Mouse (Mus musculus): ENCODE measurements around the gene Gm4871. TPM values are rescaled to one million over a fixed set of nuclear protein-coding genes. Genes with fewer than 3 reads are reported as not detected.
"Not testable (repeated sequence)": the region's sequence is repeated elsewhere in the genome, so short reads cannot be mapped to it uniquely, and the experiment has no call there.

Gene Gm4871
- not detected for total RNA-seq (2021)
- long read RNA-seq = 0 reads

DNA sequence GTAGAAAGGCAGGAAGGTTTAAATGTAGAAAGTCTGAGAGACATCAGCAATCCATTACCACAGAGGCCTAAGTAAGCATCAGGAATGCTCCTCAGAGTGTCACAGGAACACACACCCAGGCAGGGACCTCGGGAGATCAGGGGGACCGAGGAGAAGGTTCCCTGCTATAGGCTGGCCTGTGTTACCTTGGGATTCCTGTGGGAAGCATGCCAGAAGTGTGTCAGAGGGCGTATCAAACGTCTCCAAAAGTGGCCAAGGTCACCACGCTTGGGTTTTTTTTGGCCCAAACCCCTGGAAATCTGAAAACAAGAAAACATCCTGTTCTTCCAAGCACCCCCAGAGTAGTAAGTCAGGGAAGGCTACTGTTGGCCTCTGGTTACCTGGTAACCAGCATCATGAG is at the start of gene Gm4871:
Gene Gm4871 (minus strand): TSS at position 364 of the 400 bp plus-strand sequence.
- DNase-seq (ENCODE audit: low spot score in 2 of 2) = not testable (repeated sequence)

DNA sequence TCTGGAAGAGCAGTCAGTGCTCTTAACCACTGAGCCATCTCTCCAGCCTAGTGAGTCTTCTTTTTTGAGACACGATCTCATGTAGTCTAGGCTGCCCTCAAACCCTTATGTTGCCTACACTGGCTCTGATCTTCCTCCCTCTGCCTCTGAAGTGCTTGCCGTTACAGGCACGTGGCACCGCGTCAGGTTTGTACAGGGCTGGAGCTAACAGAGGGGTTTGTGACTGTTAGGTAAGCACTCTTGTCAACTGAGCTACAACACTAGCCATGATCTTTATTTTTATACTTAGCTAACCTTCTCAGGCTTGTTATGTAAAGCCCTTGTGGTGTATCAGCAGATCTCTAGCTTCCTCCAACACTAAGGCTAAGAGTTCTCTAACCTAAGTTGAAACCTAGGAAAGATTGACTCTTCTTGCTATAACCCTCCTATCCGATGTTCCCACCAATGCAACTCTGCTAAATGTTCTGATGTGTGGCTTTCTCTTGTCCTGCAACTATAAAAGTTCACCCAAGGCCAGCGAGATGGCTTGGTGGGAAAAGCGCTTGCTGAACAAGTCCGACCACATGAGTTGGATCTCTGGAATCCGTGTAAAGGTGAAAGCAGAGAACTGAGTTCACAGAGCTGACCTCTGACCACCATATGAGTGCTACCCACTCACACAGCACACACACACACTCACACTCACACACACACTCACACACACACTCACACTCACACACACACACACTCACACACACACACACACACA is 49.5 kb upstream of the Gm4871 start:
- DNase-seq (ENCODE audit: low spot score in 2 of 2) = no peak

DNA sequence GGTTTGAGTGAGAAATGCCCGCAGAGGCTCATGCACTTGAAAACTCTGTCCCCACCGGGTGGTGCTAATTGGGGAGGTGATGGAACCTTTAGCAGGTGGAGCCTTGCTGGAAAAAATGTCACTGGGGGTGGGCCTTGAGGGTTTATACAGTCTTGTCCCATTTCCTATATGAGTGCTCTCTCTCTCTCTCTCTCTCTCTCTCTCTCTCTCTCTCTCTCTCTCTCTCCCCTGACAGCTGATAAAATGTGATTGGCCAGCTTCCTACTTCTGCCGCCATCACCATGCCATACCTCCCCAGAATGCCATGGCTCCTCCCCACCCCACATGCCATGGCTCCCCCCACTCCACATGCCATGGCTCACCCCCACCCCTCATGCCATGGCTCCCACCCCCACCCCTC is 42.5 kb upstream of the Gm4871 start:
- DNase-seq (ENCODE audit: low spot score in 2 of 2) = no peak

DNA sequence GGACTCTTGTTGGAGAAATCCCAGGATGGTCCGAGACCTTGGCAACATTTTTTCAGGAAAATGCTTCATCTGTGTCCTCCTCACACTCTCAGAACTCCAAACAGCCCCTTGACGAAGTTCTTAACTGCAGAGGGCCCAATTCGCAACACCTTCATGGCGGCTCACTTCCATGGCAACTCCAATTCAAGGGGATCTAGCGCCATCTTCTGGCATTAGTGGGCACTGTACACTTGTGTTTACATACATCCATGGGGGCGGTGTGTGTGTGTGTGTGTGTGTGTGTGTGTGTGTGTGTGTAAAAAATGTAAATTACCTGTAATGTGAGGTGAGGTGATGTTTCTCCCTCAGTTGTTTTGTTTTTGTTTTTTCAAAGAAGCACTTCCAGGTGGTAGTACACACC is 38.8 kb upstream of the Gm4871 start:
- DNase-seq (ENCODE audit: low spot score in 2 of 2) = no peak

DNA sequence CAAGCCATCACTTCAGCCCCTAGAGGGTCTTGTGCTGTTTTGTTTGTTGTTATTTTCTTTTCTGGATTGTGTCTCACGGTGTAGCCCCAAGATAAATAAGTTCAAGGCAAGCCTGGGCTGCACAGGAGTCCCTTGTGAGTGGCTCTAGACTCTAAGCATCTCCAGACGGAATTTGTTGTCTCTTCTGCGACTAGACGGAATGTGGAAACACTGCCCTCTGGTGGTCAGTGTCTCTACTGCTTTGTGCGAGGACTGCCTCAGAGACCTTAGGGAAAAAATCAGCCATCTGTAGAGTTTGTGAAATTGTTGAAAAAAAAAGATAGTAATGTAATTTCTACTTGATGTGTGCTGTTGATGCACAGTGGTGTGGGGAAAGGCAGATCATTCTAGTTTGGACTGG is 37.2 kb upstream of the Gm4871 start:
- DNase-seq (ENCODE audit: low spot score in 2 of 2) = peak; percentile 55 to 87

DNA sequence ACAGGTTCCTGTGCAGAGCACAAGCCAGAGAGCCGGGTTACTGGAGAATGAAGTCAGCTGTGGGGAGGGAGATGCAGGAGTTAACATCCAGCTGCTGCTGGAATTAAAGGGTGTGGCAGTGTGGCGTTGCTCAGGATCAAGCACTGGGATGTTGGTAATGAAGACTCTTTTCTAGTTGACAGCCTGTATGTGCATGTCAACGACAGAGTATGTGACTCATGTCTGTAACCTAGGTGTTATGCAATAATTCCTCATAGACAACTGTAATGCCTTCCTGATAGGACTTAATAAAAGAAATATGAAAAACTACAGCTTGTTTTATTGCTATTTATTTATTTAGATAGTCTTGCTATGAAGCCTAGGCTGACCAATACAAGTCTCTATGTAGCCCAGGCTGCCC is 36.3 kb upstream of the Gm4871 start:
- DNase-seq (ENCODE audit: low spot score in 2 of 2) = no peak

DNA sequence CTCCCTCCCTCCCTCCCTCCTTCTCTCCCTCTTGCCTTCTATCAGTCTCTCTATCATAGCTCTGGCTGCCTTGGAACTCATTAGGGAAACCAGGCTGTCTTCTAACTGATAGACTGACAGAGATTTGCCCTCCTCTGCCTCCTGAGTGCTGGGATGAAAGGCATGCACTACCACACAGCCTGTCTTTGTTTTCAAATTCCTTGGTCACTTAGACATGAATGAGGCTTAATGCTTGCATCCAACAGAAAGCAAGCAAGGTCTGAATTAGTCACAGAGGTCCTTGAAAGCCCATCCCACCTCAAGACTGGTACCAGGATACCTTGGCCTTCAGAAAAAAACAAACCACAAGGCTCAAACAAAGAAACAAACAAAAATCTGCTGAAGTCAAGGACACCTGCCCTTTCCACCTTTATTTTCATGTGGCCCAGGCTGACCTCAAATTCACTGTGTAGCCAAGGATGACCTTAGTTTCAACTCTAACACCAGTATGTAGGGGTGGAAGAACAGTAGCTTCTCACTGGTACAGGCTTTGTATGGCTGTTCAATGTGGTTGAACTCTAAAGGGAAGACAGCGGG is 32.3 kb upstream of the Gm4871 start:
- no peak for DNase-seq (ENCODE audit: low spot score in 2 of 2)

DNA sequence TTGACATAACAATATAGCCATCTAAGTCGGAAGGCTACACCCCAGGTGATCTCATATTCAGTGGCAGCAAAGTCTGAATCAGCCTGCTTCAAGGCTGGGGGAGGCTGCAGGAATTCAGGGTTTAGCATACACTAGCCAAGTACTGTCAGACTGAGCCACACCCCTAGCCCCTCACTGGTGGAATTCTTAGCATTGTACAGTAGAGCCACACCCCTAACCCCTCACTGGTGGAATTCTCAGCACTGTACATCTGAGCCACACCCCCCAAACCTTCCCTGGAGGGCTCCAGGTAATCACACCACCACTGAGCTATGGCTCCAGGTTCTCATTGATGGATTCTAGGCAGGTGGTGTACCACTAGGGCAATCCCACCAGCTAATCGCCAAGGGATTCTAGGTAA is 27.0 kb upstream of the Gm4871 start:
- DNase-seq (ENCODE audit: low spot score in 2 of 2) = no peak

DNA sequence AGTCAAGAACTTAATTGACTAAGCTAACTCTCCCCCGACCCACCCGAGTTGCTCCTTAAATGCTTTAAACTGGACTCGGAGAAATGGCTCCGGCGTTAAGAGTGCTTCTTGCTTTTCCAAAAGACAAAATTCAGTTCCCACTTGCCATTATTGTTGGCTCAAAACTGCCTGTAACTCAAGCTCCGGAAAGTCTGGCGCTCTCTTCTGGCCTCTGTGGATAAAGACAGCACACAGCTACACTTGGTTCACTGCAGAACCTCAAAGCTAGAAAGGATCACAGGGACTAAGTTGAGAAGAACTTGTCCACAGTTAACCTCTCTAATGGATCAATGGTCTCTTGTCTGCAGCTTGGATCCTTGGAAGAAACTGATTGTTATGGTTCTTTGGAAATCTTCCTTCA is 26.2 kb upstream of the Gm4871 start:
- no peak for DNase-seq (ENCODE audit: low spot score in 2 of 2)

DNA sequence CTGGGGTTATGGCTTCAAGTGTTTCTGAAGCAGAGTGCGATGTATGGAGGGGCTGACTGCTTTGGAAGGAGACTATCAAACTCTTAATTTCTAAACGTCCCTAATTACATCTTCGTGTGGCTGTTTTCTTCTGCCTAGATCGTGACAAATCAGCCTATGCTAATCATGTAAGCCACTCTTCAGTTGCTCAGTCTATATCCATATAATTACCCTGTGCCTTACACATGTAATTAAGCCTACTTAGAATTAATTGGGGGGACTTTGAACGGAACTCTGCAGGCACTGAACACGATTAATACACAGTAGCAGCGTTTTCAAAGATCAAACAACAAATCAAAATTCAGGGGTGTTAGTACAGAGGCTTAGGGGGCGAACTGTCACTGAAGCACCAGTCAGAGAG is 25.4 kb upstream of the Gm4871 start:
- DNase-seq (ENCODE audit: low spot score in 2 of 2) = no peak

DNA sequence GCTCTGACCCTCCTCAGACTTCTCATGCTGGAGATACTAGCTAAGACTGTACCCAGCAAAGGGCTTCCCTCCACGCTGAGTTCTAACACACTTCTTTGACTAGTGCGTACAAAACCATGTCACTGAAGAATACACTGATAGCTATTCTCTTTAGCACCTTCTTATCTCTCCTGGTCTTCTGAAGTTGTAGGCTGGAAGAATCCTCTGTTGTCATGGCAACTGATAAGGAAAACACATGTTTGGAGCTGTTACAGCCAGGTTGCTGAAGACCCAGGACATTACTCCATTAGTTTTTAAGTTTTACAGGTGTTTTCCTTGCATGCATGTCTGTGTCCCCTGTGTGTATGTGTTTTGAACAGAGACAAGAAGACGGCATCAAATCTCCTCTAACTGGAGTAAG is 21.6 kb upstream of the Gm4871 start:
- DNase-seq (ENCODE audit: low spot score in 2 of 2) = not testable (repeated sequence)

DNA sequence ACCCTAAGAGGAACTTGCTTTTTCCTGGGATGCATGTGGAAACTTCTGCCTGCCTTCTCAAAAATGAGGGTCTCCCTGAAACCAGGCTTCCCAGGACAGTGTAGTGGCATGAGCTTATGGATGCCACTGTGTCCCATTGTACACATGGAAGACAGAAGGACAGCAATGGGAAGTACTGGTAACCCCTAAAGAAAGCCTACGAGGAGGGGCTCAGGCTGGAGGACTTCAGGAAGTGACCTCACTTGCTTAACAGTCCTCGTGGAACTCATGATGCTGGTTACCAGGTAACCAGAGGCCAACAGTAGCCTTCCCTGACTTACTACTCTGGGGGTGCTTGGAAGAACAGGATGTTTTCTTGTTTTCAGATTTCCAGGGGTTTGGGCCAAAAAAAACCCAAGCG is 10.1 kb upstream of the Gm4871 start, which contains the start of gene 1700018F24Rik:
Gene 1700018F24Rik (plus strand): TSS at position 301 of the 400 bp plus-strand sequence.
- not testable (repeated sequence) for DNase-seq (ENCODE audit: low spot score in 2 of 2)

DNA sequence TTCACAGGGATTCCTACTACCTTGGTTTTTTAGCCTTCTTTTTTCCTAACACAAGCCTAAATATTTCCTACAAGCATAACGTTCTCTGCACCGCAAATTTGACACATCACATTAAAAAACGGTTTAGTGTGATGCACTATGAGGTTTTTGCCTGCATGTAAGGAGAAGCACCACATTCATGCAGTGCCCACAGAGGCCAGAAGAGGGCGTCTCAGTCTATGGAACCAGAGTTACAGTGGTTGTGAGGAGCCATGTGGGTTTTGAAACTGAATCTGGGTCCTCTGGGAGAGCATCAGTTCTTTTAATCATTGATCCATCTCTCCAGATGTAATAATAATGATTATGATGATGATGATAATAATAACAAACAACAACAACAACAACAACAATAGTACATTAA is 9.1 kb upstream of the Gm4871 start:
- DNase-seq (ENCODE audit: low spot score in 2 of 2) = no peak

DNA sequence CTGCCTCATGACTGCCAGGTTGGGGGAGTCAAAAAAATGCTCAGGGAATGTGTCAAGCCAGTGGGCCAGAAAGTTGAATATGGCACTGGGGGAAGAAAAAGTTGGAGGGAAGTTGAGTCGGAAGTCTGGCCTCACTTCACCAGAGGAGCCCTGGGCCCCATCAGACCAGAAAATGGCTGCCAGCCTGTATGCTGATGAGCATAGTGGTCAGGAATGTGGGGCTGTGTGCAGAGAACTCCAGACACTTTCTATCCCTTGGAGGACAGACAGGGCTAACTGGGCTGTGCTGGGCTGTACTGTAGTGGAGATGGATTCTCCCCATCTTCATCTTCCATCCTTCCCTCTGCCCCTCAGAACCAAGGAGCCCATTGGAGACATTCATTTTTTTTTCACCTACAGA is 2.1 kb downstream of the Gm4871 start:
- DNase-seq (ENCODE audit: low spot score in 2 of 2) = not testable (repeated sequence)

DNA sequence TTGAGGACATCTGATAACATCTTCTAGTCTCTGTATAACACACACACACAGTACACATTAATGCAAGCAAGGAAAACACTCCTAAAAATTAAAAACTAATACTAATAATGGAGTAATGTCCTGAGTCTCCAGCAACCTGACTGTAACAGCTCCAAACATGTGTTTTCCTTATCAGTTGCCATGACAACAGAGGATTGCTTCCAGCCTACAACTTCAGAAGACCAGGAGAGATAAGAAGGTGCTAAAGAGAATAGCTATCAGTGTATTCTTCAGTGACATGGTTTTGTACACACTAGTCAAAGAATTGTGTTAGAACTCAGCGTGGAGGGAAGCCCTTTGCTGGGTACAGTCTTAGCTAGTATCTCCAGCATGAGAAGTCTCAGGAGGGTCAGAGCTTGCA is 11.8 kb downstream of the Gm4871 start:
- not testable (repeated sequence) for DNase-seq (ENCODE audit: low spot score in 2 of 2)

DNA sequence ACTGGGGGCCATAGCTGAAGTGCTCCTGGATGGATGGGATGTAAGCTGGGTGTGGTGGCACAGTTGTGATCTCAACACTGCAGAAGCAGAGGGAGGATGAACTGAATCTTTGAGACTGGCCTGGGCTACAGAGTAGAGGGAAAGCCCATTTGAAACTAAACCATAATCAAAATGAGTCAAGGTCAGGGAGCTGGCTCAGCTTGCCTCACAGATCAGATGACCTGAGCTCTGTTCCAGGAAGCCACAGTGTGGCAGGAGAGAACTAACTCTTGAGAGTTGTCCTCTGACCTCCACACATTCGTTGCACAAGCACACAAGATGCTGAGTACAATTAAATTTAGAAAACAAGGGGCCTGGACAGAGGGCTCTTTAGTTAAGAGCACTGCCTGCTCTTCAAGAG is 12.3 kb downstream of the Gm4871 start:
- not testable (repeated sequence) for DNase-seq (ENCODE audit: low spot score in 2 of 2)

DNA sequence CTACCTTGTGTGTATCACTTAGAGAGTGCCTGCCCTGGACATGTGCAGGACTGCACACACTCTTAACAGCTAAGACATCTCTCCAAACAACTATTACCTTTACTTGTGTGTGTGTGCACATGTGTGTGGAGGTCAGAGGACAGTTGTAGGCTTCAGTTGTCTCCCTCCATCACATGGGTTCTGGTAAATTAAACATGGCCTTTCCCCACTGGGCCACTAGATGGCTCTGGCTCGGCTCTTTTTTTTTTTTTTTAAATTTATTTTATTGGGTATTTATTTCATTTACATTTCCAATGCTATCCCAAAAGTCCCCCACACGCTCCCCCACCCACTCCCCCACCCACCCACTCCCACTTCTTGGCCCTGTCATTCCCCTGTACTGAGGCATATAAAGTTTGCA is 15.8 kb downstream of the Gm4871 start:
- not testable (repeated sequence) for DNase-seq (ENCODE audit: low spot score in 2 of 2)

DNA sequence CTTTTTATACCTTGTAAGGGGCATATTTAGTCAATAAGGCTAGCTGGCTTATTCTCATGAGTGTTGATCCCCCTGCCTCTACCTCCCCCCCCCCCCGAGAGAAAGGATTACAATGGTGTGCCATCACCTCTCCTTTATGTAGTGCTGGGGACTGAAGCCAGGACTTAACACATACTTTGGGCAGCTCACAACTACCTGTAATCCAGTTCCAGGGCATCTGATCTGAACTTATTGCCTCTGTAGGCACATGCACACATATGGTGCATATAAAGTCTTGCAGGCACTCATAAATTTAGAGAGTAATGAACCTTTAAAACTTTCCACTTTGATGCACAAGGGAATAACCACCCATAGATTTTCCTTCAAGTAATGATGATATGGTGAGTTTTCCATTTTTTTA is 18.3 kb downstream of the Gm4871 start:
- DNase-seq (ENCODE audit: low spot score in 2 of 2) = no peak

DNA sequence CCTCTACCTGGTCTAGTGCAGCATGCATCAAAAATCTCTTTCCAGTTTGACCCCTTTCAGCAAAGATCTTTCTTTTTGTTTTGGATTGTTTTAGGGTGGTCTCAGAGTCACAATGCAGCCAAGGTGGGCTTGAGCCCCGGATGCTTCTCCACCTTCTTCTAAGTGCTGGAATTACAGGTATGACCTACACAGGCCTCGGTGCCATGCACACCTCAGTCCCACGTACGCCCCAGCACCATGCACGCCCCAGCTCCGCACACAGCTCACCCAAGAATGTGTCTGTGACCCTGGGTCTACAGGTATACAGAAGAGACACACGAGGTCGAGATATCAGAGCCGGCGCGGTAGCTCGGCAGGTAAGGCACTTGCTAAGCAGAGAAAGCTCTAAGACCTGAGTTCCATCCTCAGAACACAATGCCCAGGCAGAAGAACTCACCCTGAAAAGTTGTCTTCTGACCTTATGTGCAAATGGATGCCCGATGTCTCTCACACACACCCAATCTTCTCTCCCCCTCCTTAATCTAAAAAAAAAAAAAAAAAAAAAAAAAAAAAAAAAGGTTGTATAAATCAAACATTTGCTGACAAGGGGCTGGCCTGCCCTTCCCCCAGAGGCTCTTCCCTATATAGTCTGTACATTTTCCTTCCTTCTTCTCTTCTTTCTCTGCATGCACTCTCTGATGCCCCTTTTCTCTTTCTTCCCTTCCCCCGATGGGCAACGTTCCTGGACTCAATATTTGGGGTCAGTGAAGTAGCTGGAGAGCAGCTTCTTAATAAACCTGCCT is 23.5 kb downstream of the Gm4871 start:
- DNase-seq (ENCODE audit: low spot score in 2 of 2) = no peak

DNA sequence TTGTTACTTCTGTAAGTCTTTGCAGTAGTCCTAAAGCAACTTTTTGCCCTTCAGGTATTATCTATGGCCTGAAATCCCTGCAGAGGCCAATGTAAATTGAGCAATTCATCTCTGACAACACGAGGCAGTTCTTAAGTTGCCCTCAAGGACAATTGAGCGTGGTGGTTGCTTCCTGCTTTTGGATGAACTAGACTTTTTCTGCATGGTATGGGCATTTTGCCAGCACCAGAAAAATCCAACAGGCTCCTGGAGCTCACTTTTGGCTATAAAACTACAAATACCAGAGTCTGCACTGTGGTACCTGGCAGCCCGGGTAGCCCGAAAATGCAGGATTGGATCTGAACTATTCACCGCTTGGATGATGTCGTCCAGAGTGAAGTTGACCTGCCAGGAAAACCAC is 27.0 kb downstream of the Gm4871 start:
- DNase-seq (ENCODE audit: low spot score in 2 of 2) = no peak

DNA sequence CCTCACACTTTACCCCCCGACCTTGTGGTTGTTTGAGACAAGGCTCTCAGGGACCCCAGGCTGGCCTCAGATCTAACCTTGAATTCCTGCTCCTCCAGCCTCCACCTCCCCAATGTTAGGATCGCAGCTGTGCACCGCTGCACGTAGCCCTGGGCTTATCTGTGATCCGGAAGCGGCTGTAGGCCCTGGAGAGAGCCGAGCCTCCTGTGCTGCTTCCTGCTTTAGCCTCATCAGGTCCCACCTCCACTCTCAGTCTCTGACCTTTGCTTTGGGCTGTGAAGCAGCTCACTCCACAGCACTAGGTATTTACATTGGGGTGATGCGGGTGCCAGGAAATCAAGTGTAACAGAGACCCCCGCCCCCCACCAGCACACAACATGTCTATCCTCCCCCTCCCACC is 28.1 kb downstream of the Gm4871 start:
- DNase-seq (ENCODE audit: low spot score in 2 of 2) = no peak

DNA sequence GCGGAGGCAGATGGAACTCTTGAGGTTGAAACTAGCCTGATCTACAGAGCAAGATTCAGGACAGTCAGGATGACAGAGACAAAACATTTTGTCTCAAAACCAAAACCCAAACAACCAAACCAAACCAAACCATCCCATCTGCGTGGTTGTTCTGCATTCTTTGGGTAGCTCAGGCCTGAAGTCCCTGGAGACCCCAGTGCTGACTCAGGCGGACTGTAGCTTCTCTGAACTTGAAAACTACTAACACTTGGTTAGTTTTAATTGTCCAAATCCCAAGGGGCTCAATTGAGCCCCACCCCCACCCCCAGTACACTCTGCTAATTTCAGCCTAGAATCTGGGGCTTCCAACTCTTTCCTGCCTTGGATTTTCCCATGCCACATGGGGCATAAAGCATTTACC is 29.2 kb downstream of the Gm4871 start:
- no peak for DNase-seq (ENCODE audit: low spot score in 2 of 2)

Data from layer of hippocampus, adult 18-20 months (tissue).